Mouse (Mus musculus) ES-Bruce4 (cell line): ENCODE results near the gene Gtf2ird2.

Experiments
- CTCF ChIP-seq: IDR thresholded peaks from one replicate; pipeline ENCODE4 v1.8.1; 2011; ENCODE audit warnings: low read depth, low read length
- EP300 ChIP-seq: IDR thresholded peaks from 2 replicates; pipeline ENCODE4 v1.6.1; 2011; ENCODE audit warnings: low read depth, low read length; ENCODE audit not compliant: insufficient read depth
- POLR2A ChIP-seq: IDR thresholded peaks from one replicate; pipeline ENCODE4 v1.8.1; 2011; ENCODE audit warnings: low read length; ENCODE audit not compliant: insufficient read depth

DNA sequence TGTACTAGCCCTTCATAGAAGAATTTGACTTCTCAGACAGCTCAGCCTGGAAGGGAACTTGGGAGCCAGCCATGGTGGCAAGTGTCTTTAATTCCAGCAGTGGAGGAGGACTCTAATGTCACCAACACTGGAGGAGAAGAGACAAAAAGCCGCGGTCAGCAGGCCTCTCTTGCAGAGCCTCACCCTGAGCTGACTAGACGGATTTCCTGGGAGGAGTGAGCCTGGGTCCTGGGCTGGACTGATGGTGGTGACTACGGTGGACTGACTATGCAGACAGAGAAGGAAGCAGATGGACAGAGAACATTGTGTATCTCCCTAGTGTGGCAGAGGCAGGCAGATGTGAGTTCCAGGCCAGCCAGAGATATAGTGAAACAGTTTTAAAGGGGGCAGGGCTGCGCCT, 47.6 kb downstream of the Gtf2ird2 start:
- TF ChIP-seq CTCF, result no peak
- no peak for TF ChIP-seq POLR2A
- TF ChIP-seq EP300, result no peak
